Mouse (Mus musculus) CD4-positive naive resting alpha-beta T cell, adult 57 days (primary cell): ENCODE measurements around the gene Gm10318. TPM values are rescaled to one million over a fixed set of nuclear protein-coding genes. Genes with fewer than 3 reads are reported as not detected.

Experiments used
- total RNA-seq: library from RNA; stranded (reverse); gene quantifications from one replicate; pipeline ENCODE4 v1.2.4, GENCODE M21; 2023

Gm10318 gene
- total RNA-seq = not detected

GRCm38 (mm10) chr10:77852559-77852958 lies at the start of gene Gm10318:
Gm10318 (plus strand) TSS chr10:77852859.

DNA sequence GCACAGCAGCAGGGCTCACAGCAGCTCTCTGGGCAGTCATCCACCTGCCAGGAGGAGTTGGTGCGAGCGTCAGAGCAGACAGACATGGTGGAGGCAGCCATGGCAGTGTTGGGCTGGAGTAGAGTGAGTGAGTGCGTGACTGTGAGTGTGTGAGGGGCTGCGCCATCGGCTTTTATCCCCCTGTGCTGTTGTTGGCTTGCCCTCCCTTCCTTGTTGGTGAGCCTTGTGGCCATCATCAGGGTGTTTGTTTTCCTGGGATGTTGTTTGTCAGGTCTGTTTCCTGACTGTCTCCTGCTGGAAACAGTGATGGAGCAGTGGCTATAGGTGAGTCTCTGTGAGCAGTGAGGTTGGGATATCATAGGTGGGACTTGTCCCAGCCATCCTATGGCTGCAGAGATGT lies 40.9 kb upstream of the Gm10318 start, which contains the start of gene Gm9507:
Gm9507 (minus strand) TSS at position 101 of the 400 bp plus-strand sequence.

DNA sequence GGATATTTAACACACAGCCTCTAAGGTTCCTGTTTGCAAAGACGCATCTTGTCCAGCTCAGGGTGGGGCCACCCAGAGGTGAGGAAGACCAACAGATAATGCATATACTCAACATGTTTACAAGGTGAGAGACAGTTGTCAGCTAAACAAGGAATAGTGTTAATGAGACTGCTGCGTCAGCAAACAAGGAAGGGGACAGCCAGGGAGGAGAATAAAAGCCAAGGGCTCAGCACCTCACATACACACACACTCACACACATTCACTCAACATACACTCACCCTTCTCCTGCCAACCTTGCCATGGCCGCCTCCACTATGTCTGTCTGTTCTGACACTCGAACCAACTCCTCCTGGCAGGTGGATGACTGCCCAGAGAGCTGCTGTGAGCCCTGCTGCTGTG lies 38.3 kb upstream of the Gm10318 start, which contains the start of gene Gm2696:
Gm2696 (plus strand) TSS at position 301 of the 400 bp plus-strand sequence.

GRCm38 (mm10) chr10:77826951-77827350 lies 25.7 kb upstream of the Gm10318 start, which contains the start of gene Krtap10-4:
Krtap10-4 (minus strand) TSS chr10:77827095.

GRCm38 (mm10) chr10:77835647-77836046 lies 17.0 kb upstream of the Gm10318 start, which contains the start of gene Krtap10-10:
Krtap10-10 (plus strand) TSS chr10:77835947.

GRCm38 (mm10) chr10:77846503-77846902 lies 6.2 kb upstream of the Gm10318 start, which contains the start of gene Gm36176:
Gm36176 (plus strand) TSS chr10:77846803.

DNA sequence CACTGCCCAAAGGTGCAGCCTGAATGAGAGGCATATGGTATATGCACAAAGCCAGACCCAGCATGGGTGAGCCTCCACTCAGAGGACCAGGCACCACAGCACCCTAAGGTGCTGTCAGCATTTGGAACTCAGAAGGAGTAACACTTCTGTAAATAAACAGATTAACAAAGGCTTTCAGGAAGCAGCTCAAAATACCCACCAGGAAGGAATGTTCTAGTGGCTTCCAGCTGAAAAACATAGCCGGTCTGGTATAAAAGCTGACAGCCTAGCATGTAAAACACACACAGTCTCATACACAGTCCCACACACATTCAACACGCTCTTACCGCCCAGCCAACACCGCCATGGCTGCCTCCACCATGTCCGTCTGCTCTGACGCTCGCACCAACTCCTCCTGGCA lies 9.0 kb downstream of the Gm10318 start, which contains the start of gene Gm3285:
Gm3285 (plus strand) TSS at position 301 of the 400 bp plus-strand sequence.

GRCm38 (mm10) chr10:77902211-77902893 lies 49.7 kb downstream of the Gm10318 start, which contains the start of gene Lrrc3:
Lrrc3 (minus strand) TSS chr10:77902536.

Other genes with a start within 250 kb of the Gm10318 start
- 61.4 TPM for gene Sumo3, start 246.8 kb upstream of the Gm10318 start, total RNA-seq
- not detected for gene Gm49325, start 246.7 kb upstream of the Gm10318 start, total RNA-seq
- gene Ube2g2, start 230.6 kb upstream of the Gm10318 start, total RNA-seq = 36.8 TPM
- gene Tspear, start 166.3 kb upstream of the Gm10318 start, total RNA-seq = 0.44 TPM
- gene Gm19402, start 162.1 kb upstream of the Gm10318 start, total RNA-seq = not detected
- gene Gm9508, start 155.6 kb upstream of the Gm10318 start, total RNA-seq = not detected
- not detected for gene Gm10272, start 146.2 kb upstream of the Gm10318 start, total RNA-seq
- not detected for gene Gm10024, start 141.4 kb upstream of the Gm10318 start, total RNA-seq
- not detected for gene Gm10142, start 137.1 kb upstream of the Gm10318 start, total RNA-seq
- gene Krtap12-1, start 132.3 kb upstream of the Gm10318 start, total RNA-seq = not detected
- gene Gm10100, start 126.4 kb upstream of the Gm10318 start, total RNA-seq = not detected
- not detected for gene Gm18596, start 110.2 kb upstream of the Gm10318 start, total RNA-seq
- gene Gm9736, start 101.5 kb upstream of the Gm10318 start, total RNA-seq = not detected
- gene Gm3233, start 93.2 kb upstream of the Gm10318 start, total RNA-seq = not detected
- gene Gm3238, start 81.5 kb upstream of the Gm10318 start, total RNA-seq = not detected
- gene Gm7138, start 75.9 kb upstream of the Gm10318 start, total RNA-seq = not detected
- not detected for gene Gm3250, start 70.3 kb upstream of the Gm10318 start, total RNA-seq
- not detected for gene Gm7137, start 64.7 kb upstream of the Gm10318 start, total RNA-seq
- not detected for gene Gm9639, start 57.8 kb upstream of the Gm10318 start, total RNA-seq
- not detected for gene Gm19668, start 53.7 kb upstream of the Gm10318 start, total RNA-seq
- not detected for gene Gm9507, start 41.0 kb upstream of the Gm10318 start, total RNA-seq
- gene Gm2696, start 38.2 kb upstream of the Gm10318 start, total RNA-seq = not detected
- gene Krtap10-4, start 25.8 kb upstream of the Gm10318 start, total RNA-seq = not detected
- gene Krtap10-10, start 16.9 kb upstream of the Gm10318 start, total RNA-seq = not detected
- not detected for gene Gm36176, start 6.1 kb upstream of the Gm10318 start, total RNA-seq
- not detected for gene Gm3285, start 9.1 kb downstream of the Gm10318 start, total RNA-seq
- not detected for gene Lrrc3, start 49.7 kb downstream of the Gm10318 start, total RNA-seq
- 3.9 TPM for gene Trpm2, start 117.7 kb downstream of the Gm10318 start, total RNA-seq
- 6.7 TPM for gene 1810043G02Rik, start 125.7 kb downstream of the Gm10318 start, total RNA-seq
- 111 TPM for gene Pfkl, start 157.2 kb downstream of the Gm10318 start, total RNA-seq
- gene Dnmt3l, start 189.1 kb downstream of the Gm10318 start, total RNA-seq = not detected
- gene Aire, start 190.8 kb downstream of the Gm10318 start, total RNA-seq = not detected
- gene Icosl, start 216.4 kb downstream of the Gm10318 start, total RNA-seq = 14.0 TPM